Mouse (Mus musculus) left cerebral cortex, postnatal 36 days (tissue): ENCODE measurements at regions not wholly inside any gene's neighbourhood (a gene's known extent, or its start where the extent isn't known, plus 50 kb on each side); places are given as distances from the start of the nearest gene placed in this dataset.

Source experiments
- DNase-seq, 2 experiments: peaks; one replicate each; pipeline ENCODE4 v3.0.0; 2021 to 2022; ENCODE audit warnings: low spot score in 2 of 2, mixed read lengths in 1 of 2
- intact Hi-C: fragments of 180-260 bp; cut with DNase I; formaldehyde crosslinking; loops from one replicate; pipeline ENCODE4 v1.15.1; 2025

- DNase-seq: peak; percentile 58 to 59
Measured at GRCm38 (mm10) chr16:90666271-90666986, 60.8 kb downstream of the Mis18a start.

GRCm38 (mm10) chr16:90664086-90664485 lies 63.1 kb downstream of the Mis18a start:
- peak; percentile 31 to 39 for DNase-seq
- intact Hi-C loops: no loop called here

More at GRCm38 (mm10) chr16:90666271-90666986, 60.8 kb downstream of the Mis18a start:
- intact Hi-C loops: loop anchor here (5.0 kb wide), 1 partner anchor 44 kb away; no protein-coding TSS in a partner anchor

- intact Hi-C loops: no loop called here
- no peak for DNase-seq
Measured at GRCm38 (mm10) chr16:90658050-90658449, 69.2 kb downstream of the Mis18a start.

GRCm38 (mm10) chr16:90657027-90657426 lies 70.2 kb downstream of the Mis18a start:
- no peak for DNase-seq
- intact Hi-C loops: no loop called here

GRCm38 (mm10) chr16:90656571-90657011 lies 70.6 kb downstream of the Mis18a start:
- intact Hi-C loops: no loop called here
- DNase-seq: no peak

GRCm38 (mm10) chr16:90654853-90655252 lies 72.4 kb downstream of the Mis18a start:
- intact Hi-C loops: no loop called here
- no peak for DNase-seq

- DNase-seq: no peak
- intact Hi-C loops: no loop called here
Measured at GRCm38 (mm10) chr16:90652821-90653220, 74.4 kb downstream of the Mis18a start.

GRCm38 (mm10) chr16:90648161-90648560 lies 79.0 kb downstream of the Mis18a start:
- DNase-seq: no peak
- intact Hi-C loops: no loop called here

- intact Hi-C loops: no loop called here
- DNase-seq: no peak
Measured at GRCm38 (mm10) chr16:90642671-90643070, 84.5 kb downstream of the Mis18a start.

- intact Hi-C loops: no loop called here
Measured at GRCm38 (mm10) chr16:90635216-90635615, 92.0 kb downstream of the Mis18a start.

GRCm38 (mm10) chr16:90629976-90630375 lies 97.2 kb downstream of the Mis18a start:
- intact Hi-C loops: loop anchor here (10.0 kb wide), 1 partner anchor 245 kb away; the partner anchor contains the start of gene Hunk

More at GRCm38 (mm10) chr16:90635216-90635615, 92.0 kb downstream of the Mis18a start:
- no peak for DNase-seq

GRCm38 (mm10) chr16:90629121-90629930 lies 97.9 kb downstream of the Mis18a start:
- no peak for DNase-seq
- intact Hi-C loops: loop anchor here (10.0 kb wide), 1 partner anchor 245 kb away; the partner anchor contains the start of gene Hunk

More at GRCm38 (mm10) chr16:90629976-90630375, 97.2 kb downstream of the Mis18a start:
- DNase-seq: no peak

- intact Hi-C loops: loop anchor here (10.0 kb wide), 1 partner anchor 244 kb away; the partner anchor contains the start of gene Hunk
Measured at GRCm38 (mm10) chr16:90628605-90629120, 98.5 kb downstream of the Mis18a start.

GRCm38 (mm10) chr16:90626035-90626670 lies 101.1 kb downstream of the Mis18a start:
- intact Hi-C loops: loop anchor here (10.0 kb wide), 1 partner anchor 241 kb away; the partner anchor contains the start of gene Hunk
- no peak for DNase-seq

More at GRCm38 (mm10) chr16:90628605-90629120, 98.5 kb downstream of the Mis18a start:
- no peak for DNase-seq

GRCm38 (mm10) chr16:90625301-90626034 lies 101.7 kb downstream of the Mis18a start:
- intact Hi-C loops: loop anchor here (10.0 kb wide), 1 partner anchor 241 kb away; the partner anchor contains the start of gene Hunk
- no peak for DNase-seq

GRCm38 (mm10) chr16:90624039-90624625 lies 103.1 kb downstream of the Mis18a start:
- peak in 1 of 2 experiments; percentile 44 for DNase-seq
- intact Hi-C loops: loop anchor here (5.0 to 10.0 kb wide), 3 partner anchors 43 to 239 kb away; partner anchors contain the start of gene Hunk

GRCm38 (mm10) chr16:90622677-90623225 lies 104.5 kb downstream of the Mis18a start:
- intact Hi-C loops: loop anchor here (5.0 to 10.0 kb wide), 3 partner anchors 45 to 238 kb away; partner anchors contain the start of gene Hunk
- no peak for DNase-seq
